Mouse (Mus musculus): Measurements from ENCODE around the gene Ubap2. TPM values are rescaled to one million over a fixed set of nuclear protein-coding genes. Genes with fewer than 3 reads are reported as not detected.

Gene Ubap2
- polyA plus RNA-seq, 1 experiment from 2014 or later = 61.3 TPM

DNA sequence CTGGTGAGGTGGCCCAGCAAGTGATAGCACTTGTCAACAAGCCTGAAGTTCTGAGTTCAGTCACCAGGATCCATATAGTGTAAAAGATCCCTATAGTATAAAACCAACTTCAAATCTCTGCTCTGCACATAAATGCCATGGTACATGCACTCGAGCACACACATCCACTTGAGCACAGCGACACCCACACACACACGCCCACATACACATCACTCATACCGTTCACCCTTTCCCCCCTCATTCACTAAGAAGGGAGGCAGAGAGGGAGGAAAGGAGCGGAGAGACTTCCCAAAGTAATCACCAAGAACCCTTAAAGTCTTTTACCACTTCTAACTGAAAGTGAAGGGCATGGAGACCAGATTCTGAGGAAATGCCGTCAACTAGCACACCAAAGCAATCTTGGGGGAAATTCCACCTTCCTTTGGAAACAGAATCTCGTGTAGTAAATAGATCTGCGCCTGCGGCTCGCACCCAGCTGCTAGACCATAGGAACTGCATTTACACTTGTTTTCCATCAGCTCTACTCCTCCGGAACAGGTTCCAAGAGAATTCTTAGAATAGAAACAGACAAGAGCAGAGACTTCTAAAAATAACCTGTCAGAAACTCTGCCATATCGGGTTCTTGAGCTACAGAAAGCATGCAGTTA lies 19.3 kb downstream of the Ubap2 start:
- WGBS = 83% methylated on average over 12 of the region's 12 CpGs
- Histone ChIP-seq H3K27me3 (ENCODE audit: control insufficient read depth, insufficient read depth, low read length) (no peaks in the 10 kb centered on the region), H3K9me3 (ENCODE audit: control insufficient read depth, low read depth, low read length) (no peaks in the 10 kb centered on the region), H3K36me3 (ENCODE audit: control insufficient read depth, insufficient read depth, low read length) (no peaks in the 10 kb centered on the region), H3K27ac (ENCODE audit: low read length) (no peak overlapping the region), H3K4me2 (replicated peaks; ENCODE audit: low read depth, low read length) (no peak overlapping the region), H3K9ac (replicated peaks; ENCODE audit: low read depth, low read length) (no peak overlapping the region), H3K4me1 (ENCODE audit: control insufficient read depth, insufficient read depth, low read length) (0 out of 2 replicates have a peak, but pooled peaks cover 3% of the 10 kb centered on the region), H3K4me3 (ENCODE audit: low read depth, low read length) (no peak overlapping the region)
- ATAC-seq (ENCODE audit: insufficient number of reproducible peaks, insufficient read depth, low FRiP score, low read depth) = no peak

DNA sequence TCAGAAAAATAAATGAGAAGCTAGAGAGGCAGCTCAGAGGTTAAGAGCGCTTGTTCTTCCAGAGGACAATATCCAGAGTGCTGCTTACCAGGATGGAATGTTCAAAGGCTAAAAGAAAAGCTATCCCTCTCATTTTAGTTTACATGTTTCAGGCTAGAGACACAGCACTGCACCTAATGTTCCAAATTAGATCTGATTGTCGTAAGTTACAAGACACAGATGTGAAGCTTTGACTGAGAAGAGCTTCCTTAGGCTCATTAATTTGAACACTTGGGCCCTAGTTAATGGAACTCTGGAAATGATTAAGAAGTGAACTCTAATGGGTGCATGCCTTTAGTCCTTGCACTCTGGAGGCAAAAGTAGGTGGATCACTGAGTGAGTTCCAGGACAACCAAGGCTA lies 21.2 kb downstream of the Ubap2 start:
- 0 out of 2 replicates have a peak, but pooled peaks cover 3% of the 10 kb centered on the region for H3K4me1 ChIP-seq (ENCODE audit: control insufficient read depth, insufficient read depth, low read length)
- ATAC-seq (ENCODE audit: insufficient number of reproducible peaks, insufficient read depth, low FRiP score, low read depth) = no peak
- no peak overlapping the region for H3K9ac ChIP-seq (replicated peaks; ENCODE audit: low read depth, low read length)
- 90% methylated on average over 2 of the region's 2 CpGs for WGBS
- peaks cover 14% of the 10 kb centered on the region for H3K36me3 ChIP-seq (ENCODE audit: control insufficient read depth, insufficient read depth, low read length)
- no peak overlapping the region for H3K4me2 ChIP-seq (replicated peaks; ENCODE audit: low read depth, low read length)
- H3K27me3 ChIP-seq (ENCODE audit: control insufficient read depth, insufficient read depth, low read length) = no peaks in the 10 kb centered on the region
- no peak overlapping the region for H3K27ac ChIP-seq (ENCODE audit: low read length)
- H3K4me3 ChIP-seq (ENCODE audit: low read depth, low read length) = no peak overlapping the region
- H3K9me3 ChIP-seq (ENCODE audit: control insufficient read depth, low read depth, low read length) = no peaks in the 10 kb centered on the region

DNA sequence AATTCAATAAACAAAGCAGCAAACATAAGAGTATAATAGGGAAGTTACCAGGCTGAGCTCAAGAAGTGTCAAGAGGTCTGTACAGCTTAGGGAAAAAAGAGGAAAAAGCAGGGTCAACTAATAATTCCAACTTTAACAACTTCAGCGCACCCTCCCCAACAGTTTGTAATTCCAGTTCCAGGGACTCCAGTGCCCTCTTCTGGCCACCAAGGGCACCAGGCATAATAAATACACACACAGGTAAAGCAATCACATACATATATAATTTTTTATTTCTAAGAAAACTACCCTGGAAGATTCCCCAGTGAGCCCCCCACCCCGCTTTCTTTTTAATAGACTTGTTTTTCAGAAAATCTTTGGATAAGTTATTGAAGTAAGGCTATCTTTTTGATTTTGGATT lies 29.5 kb downstream of the Ubap2 start:
- no peak overlapping the region for H3K27ac ChIP-seq (ENCODE audit: low read length)
- 98% methylated on average over 2 of the region's 2 CpGs for WGBS
- no peaks in the 10 kb centered on the region for H3K4me1 ChIP-seq (ENCODE audit: control insufficient read depth, insufficient read depth, low read length)
- no peaks in the 10 kb centered on the region for H3K27me3 ChIP-seq (ENCODE audit: control insufficient read depth, insufficient read depth, low read length)
- H3K4me2 ChIP-seq (replicated peaks; ENCODE audit: low read depth, low read length) = no peak overlapping the region
- no peak overlapping the region for H3K9ac ChIP-seq (replicated peaks; ENCODE audit: low read depth, low read length)
- H3K4me3 ChIP-seq (ENCODE audit: low read depth, low read length) = no peak overlapping the region
- H3K36me3 ChIP-seq (ENCODE audit: control insufficient read depth, insufficient read depth, low read length) = peaks cover 39% of the 10 kb centered on the region
- no peak for ATAC-seq (ENCODE audit: insufficient number of reproducible peaks, insufficient read depth, low FRiP score, low read depth)
- H3K9me3 ChIP-seq (ENCODE audit: control insufficient read depth, low read depth, low read length) = no peaks in the 10 kb centered on the region

DNA sequence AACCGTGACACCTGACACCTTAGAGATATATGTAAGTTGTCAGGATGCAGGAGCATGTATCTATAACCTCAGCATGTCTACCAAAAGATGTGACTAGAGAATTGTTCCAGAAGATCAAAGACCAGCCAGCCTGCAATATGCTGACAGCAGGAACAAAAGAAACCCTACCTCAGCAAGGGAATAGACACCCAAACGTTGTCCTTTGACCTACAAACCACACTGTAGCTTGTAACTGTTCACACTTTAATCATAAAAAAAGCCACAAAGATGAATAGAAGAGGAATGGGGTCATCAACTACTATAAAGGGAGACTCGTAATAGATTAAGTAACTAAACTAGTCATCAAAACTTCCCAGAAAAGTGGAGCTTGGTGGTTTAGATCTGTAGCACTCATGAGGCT lies 34.0 kb downstream of the Ubap2 start:
- Histone ChIP-seq H3K4me2 (replicated peaks; ENCODE audit: low read depth, low read length) (no peak overlapping the region), H3K9ac (replicated peaks; ENCODE audit: low read depth, low read length) (no peak overlapping the region), H3K4me3 (ENCODE audit: low read depth, low read length) (no peak overlapping the region), H3K9me3 (ENCODE audit: control insufficient read depth, low read depth, low read length) (no peaks in the 10 kb centered on the region), H3K27me3 (ENCODE audit: control insufficient read depth, insufficient read depth, low read length) (no peaks in the 10 kb centered on the region), H3K36me3 (ENCODE audit: control insufficient read depth, insufficient read depth, low read length) (peaks cover 8% of the 10 kb centered on the region; the same call in 1 of the 2 replicates), H3K27ac (ENCODE audit: low read length) (no peak overlapping the region), H3K4me1 (ENCODE audit: control insufficient read depth, insufficient read depth, low read length) (0 out of 2 replicates have a peak, but pooled peaks cover 2% of the 10 kb centered on the region)
- ATAC-seq (ENCODE audit: insufficient number of reproducible peaks, insufficient read depth, low FRiP score, low read depth) = no peak
- 83% methylated on average over 3 of the region's 3 CpGs for WGBS

DNA sequence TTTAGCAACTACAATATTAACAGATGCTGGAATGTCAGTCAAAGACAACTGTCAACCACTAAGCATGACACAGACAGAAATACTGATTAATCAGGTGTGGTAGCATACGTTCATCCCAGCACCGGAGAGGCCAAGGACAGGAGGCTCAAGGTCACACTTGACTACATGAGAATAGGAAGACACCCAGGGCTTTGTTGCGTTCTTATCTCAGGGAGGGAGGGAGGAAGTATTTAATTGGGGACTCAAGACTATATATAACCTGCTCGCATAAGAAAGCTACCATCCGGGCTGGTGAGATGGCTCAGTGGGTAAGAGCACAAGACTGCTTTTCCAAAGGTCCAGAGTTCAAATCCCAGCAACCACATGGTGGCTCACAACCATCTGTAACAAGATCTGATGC lies 39.3 kb downstream of the Ubap2 start:
- ATAC-seq (ENCODE audit: insufficient number of reproducible peaks, insufficient read depth, low FRiP score, low read depth) = no peak

DNA sequence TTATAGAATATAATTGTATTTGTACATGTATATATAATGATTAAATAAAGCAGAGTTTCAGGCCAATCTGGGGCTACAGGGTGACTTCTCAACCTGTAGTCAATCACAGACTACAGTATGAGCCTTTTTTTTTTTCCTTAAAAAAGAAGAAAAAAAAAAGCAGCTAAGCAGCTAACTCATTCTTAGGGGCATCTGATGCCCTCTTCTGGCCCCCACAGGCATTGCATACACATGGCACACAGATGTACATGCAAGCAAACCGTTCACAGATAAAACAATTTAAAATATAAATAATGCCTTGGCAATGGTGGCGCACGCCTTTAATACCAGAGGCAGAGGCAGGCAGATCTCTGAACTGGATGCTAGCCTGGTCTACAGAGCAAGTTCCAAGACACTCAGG lies 48.6 kb downstream of the Ubap2 start:
- no peak for ATAC-seq (ENCODE audit: insufficient number of reproducible peaks, insufficient read depth, low FRiP score, low read depth)
- Histone ChIP-seq H3K9ac (replicated peaks; ENCODE audit: low read depth, low read length) (no peak overlapping the region), H3K27me3 (ENCODE audit: control insufficient read depth, insufficient read depth, low read length) (no peaks in the 10 kb centered on the region), H3K4me2 (replicated peaks; ENCODE audit: low read depth, low read length) (no peak overlapping the region), H3K4me1 (ENCODE audit: control insufficient read depth, insufficient read depth, low read length) (no peaks in the 10 kb centered on the region), H3K27ac (ENCODE audit: low read length) (no peak overlapping the region), H3K4me3 (ENCODE audit: low read depth, low read length) (no peak overlapping the region), H3K36me3 (ENCODE audit: control insufficient read depth, insufficient read depth, low read length) (peaks cover 73% of the 10 kb centered on the region), H3K9me3 (ENCODE audit: control insufficient read depth, low read depth, low read length) (no peaks in the 10 kb centered on the region)
- 83% methylated on average over 3 of the region's 3 CpGs for WGBS

More for the DNA sequence above, 39.3 kb downstream of the Ubap2 start:
- WGBS = 89% methylated on average over 5 of the region's 5 CpGs
- Histone ChIP-seq H3K27me3 (ENCODE audit: control insufficient read depth, insufficient read depth, low read length) (no peaks in the 10 kb centered on the region), H3K9me3 (ENCODE audit: control insufficient read depth, low read depth, low read length) (no peaks in the 10 kb centered on the region), H3K4me3 (ENCODE audit: low read depth, low read length) (no peak overlapping the region), H3K36me3 (ENCODE audit: control insufficient read depth, insufficient read depth, low read length) (peaks cover 30% of the 10 kb centered on the region), H3K9ac (replicated peaks; ENCODE audit: low read depth, low read length) (no peak overlapping the region), H3K4me1 (ENCODE audit: control insufficient read depth, insufficient read depth, low read length) (0 out of 2 replicates have a peak, but pooled peaks cover 2% of the 10 kb centered on the region), H3K27ac (ENCODE audit: low read length) (no peak overlapping the region), H3K4me2 (replicated peaks; ENCODE audit: low read depth, low read length) (no peak overlapping the region)

DNA sequence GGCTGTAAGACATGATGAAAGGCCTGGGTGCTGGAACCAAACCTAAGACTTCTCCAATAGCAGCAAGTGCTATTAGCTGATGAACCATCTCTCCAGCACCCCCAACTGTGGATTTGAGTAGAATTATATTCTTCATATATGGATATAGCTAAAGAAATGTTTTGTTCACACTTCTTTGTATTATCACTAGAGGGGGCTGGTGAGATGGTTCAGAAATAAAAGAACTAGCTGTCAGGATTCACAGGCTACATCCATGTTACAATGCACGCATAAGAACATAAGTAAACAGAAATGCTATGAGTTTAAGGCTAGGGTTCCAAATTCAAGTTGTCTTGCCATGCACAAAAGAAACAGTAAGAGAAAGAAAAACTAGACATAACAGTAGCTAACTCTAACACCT lies 49.5 kb downstream of the Ubap2 start:
- WGBS = 61% methylated on average over 1 of the region's 1 CpGs
- ATAC-seq (ENCODE audit: insufficient number of reproducible peaks, insufficient read depth, low FRiP score, low read depth) = no peak
- no peaks in the 10 kb centered on the region for H3K4me1 ChIP-seq (ENCODE audit: control insufficient read depth, insufficient read depth, low read length)
- H3K9ac ChIP-seq (replicated peaks; ENCODE audit: low read depth, low read length) = no peak overlapping the region
- no peak overlapping the region for H3K27ac ChIP-seq (ENCODE audit: low read length)
- peaks cover 80% of the 10 kb centered on the region for H3K36me3 ChIP-seq (ENCODE audit: control insufficient read depth, insufficient read depth, low read length)
- H3K4me2 ChIP-seq (replicated peaks; ENCODE audit: low read depth, low read length) = no peak overlapping the region
- H3K4me3 ChIP-seq (ENCODE audit: low read depth, low read length) = no peak overlapping the region
- no peaks in the 10 kb centered on the region for H3K9me3 ChIP-seq (ENCODE audit: control insufficient read depth, low read depth, low read length)
- no peaks in the 10 kb centered on the region for H3K27me3 ChIP-seq (ENCODE audit: control insufficient read depth, insufficient read depth, low read length)

DNA sequence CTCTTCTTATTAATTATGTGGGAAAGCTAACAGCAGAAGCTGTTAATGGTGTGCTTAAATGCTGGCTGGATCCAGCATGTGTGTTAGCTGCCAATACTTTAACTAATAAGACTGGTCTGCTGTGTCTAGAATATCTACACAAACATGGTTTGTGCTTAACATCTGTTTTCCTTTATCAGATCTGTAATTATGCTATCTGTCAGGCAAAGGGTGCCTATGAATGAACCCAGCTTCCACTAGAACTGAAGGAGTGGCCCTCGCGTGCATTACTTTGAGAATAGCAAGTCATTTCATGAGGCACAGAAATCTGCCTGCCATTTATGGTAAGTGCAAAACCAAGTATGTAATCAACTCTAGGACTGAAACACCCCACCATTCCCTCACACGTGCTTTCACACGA lies 66.9 kb downstream of the Ubap2 start:
- Histone ChIP-seq H3K9me3 (ENCODE audit: control insufficient read depth, low read depth, low read length) (no peaks in the 10 kb centered on the region), H3K27ac (ENCODE audit: low read length) (no peak overlapping the region), H3K36me3 (ENCODE audit: control insufficient read depth, insufficient read depth, low read length) (peaks cover 79% of the 10 kb centered on the region), H3K4me2 (replicated peaks; ENCODE audit: low read depth, low read length) (no peak overlapping the region), H3K4me1 (ENCODE audit: control insufficient read depth, insufficient read depth, low read length) (no peaks in the 10 kb centered on the region), H3K27me3 (ENCODE audit: control insufficient read depth, insufficient read depth, low read length) (no peaks in the 10 kb centered on the region), H3K4me3 (ENCODE audit: low read depth, low read length) (no peak overlapping the region), H3K9ac (replicated peaks; ENCODE audit: low read depth, low read length) (no peak overlapping the region)
- 82% methylated on average over 4 of the region's 4 CpGs for WGBS
- ATAC-seq (ENCODE audit: insufficient number of reproducible peaks, insufficient read depth, low FRiP score, low read depth) = no peak

DNA sequence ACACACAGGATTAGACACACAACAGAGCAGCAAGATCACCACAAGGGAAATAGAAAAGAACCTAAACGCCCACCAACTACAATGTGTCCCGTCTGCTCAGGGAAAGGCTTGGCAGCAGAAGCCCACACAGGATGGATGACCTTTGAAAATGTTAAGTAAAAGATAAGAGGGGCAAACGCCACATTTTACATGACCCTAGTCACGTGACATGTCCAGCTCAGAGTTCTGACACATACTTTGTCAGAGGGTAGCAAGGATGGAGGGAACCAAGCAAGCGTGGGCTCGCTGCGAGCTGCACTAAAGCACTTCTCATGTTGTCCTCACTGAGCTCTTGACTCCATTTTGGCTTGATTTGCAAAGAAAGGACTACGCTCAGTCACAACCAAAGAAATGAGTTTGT lies 69.2 kb downstream of the Ubap2 start:
- no peak overlapping the region for H3K4me2 ChIP-seq (replicated peaks; ENCODE audit: low read depth, low read length)
- H3K27me3 ChIP-seq (ENCODE audit: control insufficient read depth, insufficient read depth, low read length) = no peaks in the 10 kb centered on the region
- H3K9ac ChIP-seq (replicated peaks; ENCODE audit: low read depth, low read length) = no peak overlapping the region
- ATAC-seq (ENCODE audit: insufficient number of reproducible peaks, insufficient read depth, low FRiP score, low read depth) = no peak
- H3K4me1 ChIP-seq (ENCODE audit: control insufficient read depth, insufficient read depth, low read length) = no peaks in the 10 kb centered on the region
- WGBS = 82% methylated on average over 8 of the region's 8 CpGs
- peaks cover 90% of the 10 kb centered on the region for H3K36me3 ChIP-seq (ENCODE audit: control insufficient read depth, insufficient read depth, low read length)
- H3K27ac ChIP-seq (ENCODE audit: low read length) = no peak overlapping the region
- H3K9me3 ChIP-seq (ENCODE audit: control insufficient read depth, low read depth, low read length) = no peaks in the 10 kb centered on the region
- H3K4me3 ChIP-seq (ENCODE audit: low read depth, low read length) = no peak overlapping the region

Data from stomach, embryonic 14.5 days (tissue).